Mouse (Mus musculus): Measurements from ENCODE around the gene Dlgap3. TPM values are rescaled to one million over a fixed set of nuclear protein-coding genes. Genes with fewer than 3 reads are reported as not detected.

Gene Dlgap3
- polyA plus RNA-seq, 1 experiment from 2014 or later = 0.70 TPM

- Histone ChIP-seq H3K4me2 (no peak overlapping the region), H3K4me1 (peaks cover 17% of the 10 kb centered on the region), H3K9me3 (replicated peaks) (no peaks in the 10 kb centered on the region), H3K9ac (no peak overlapping the region), H3K27me3 (no peaks in the 10 kb centered on the region), H3K27ac (no peak overlapping the region), H3K4me3 (replicated peaks) (no peak overlapping the region), H3K36me3 (peaks cover 28% of the 10 kb centered on the region)
- ATAC-seq (replicated peaks; ENCODE audit: low FRiP score) = peak; percentile 82
- 4% methylated on average over 5 of the region's 5 CpGs for WGBS
Measured at GRCm38 (mm10) chr4:127249701-127250349, 80.8 kb downstream of the Dlgap3 start.

- Histone ChIP-seq H3K4me3 (replicated peaks) (no peak overlapping the region), H3K9me3 (replicated peaks) (no peaks in the 10 kb centered on the region), H3K27ac (0 out of 2 replicates have a peak overlapping the region, but pooled peaks have one; percentile 14), H3K4me1 (peaks cover 11% of the 10 kb centered on the region), H3K27me3 (0 out of 2 replicates have a peak, but pooled peaks cover 7% of the 10 kb centered on the region), H3K9ac (no peak overlapping the region), H3K36me3 (peaks cover 22% of the 10 kb centered on the region), H3K4me2 (0 out of 2 replicates have a peak overlapping the region, but pooled peaks have one; percentile 7)
- no peak for ATAC-seq (replicated peaks; ENCODE audit: low FRiP score)
- WGBS = 56% methylated on average over 22 of the region's 22 CpGs
Measured at GRCm38 (mm10) chr4:127251963-127252585, 83.1 kb downstream of the Dlgap3 start.

- Histone ChIP-seq H3K4me1 (peaks cover 9% of the 10 kb centered on the region), H3K27me3 (0 out of 2 replicates have a peak, but pooled peaks cover 7% of the 10 kb centered on the region), H3K4me2 (no peak overlapping the region), H3K9me3 (replicated peaks) (no peaks in the 10 kb centered on the region), H3K36me3 (no peaks in the 10 kb centered on the region), H3K4me3 (replicated peaks) (no peak overlapping the region), H3K9ac (no peak overlapping the region), H3K27ac (no peak overlapping the region)
- ATAC-seq (replicated peaks; ENCODE audit: low FRiP score) = no peak
- whole genome bisulfite sequencing = 44% methylated on average over 5 of the region's 5 CpGs
Measured at GRCm38 (mm10) chr4:127256739-127257138, 87.7 kb downstream of the Dlgap3 start.

GRCm38 (mm10) chr4:127258186-127258897, 89.3 kb downstream of the Dlgap3 start:
- WGBS = 49% methylated on average over 12 of the region's 12 CpGs

GRCm38 (mm10) chr4:127261601-127262000, 92.6 kb downstream of the Dlgap3 start:
- Histone ChIP-seq H3K27ac (no peak overlapping the region), H3K36me3 (no peaks in the 10 kb centered on the region), H3K27me3 (no peaks in the 10 kb centered on the region), H3K9ac (no peak overlapping the region), H3K4me2 (no peak overlapping the region), H3K4me3 (replicated peaks) (no peak overlapping the region), H3K4me1 (0 out of 2 replicates have a peak, but pooled peaks cover 8% of the 10 kb centered on the region), H3K9me3 (replicated peaks) (no peaks in the 10 kb centered on the region)
- ATAC-seq (replicated peaks; ENCODE audit: low FRiP score) = no peak
- WGBS = 91% methylated on average over 14 of the region's 14 CpGs

More at GRCm38 (mm10) chr4:127258186-127258897, 89.3 kb downstream of the Dlgap3 start:
- Histone ChIP-seq H3K27me3 (0 out of 2 replicates have a peak, but pooled peaks cover 7% of the 10 kb centered on the region), H3K27ac (no peak overlapping the region), H3K4me1 (no peaks in the 10 kb centered on the region), H3K36me3 (no peaks in the 10 kb centered on the region), H3K4me3 (replicated peaks) (no peak overlapping the region), H3K4me2 (no peak overlapping the region), H3K9me3 (replicated peaks) (no peaks in the 10 kb centered on the region), H3K9ac (no peak overlapping the region)
- ATAC-seq (replicated peaks; ENCODE audit: low FRiP score) = no peak

GRCm38 (mm10) chr4:127263438-127264182, 94.6 kb downstream of the Dlgap3 start:
- no peaks in the 10 kb centered on the region for H3K36me3 ChIP-seq
- 0 out of 2 replicates have a peak, but pooled peaks cover 8% of the 10 kb centered on the region for H3K4me1 ChIP-seq
- no peak overlapping the region for H3K9ac ChIP-seq
- peak; percentile 56; the same call in 1 of the 2 replicates for ATAC-seq (replicated peaks; ENCODE audit: low FRiP score)
- peaks cover 12% of the 10 kb centered on the region for H3K27me3 ChIP-seq
- 60% methylated on average over 19 of the region's 19 CpGs for WGBS
- H3K4me2 ChIP-seq = no peak overlapping the region
- H3K27ac ChIP-seq = peak overlapping the region; percentile 57
- H3K4me3 ChIP-seq (replicated peaks) = no peak overlapping the region
- no peaks in the 10 kb centered on the region for H3K9me3 ChIP-seq (replicated peaks)

- Histone ChIP-seq H3K27ac (peak overlapping the region; percentile 45; the same call in 1 of the 2 replicates), H3K4me1 (0 out of 2 replicates have a peak, but pooled peaks cover 8% of the 10 kb centered on the region), H3K4me3 (replicated peaks) (no peak overlapping the region), H3K27me3 (peaks cover 13% of the 10 kb centered on the region), H3K4me2 (no peak overlapping the region), H3K9me3 (replicated peaks) (no peaks in the 10 kb centered on the region), H3K36me3 (no peaks in the 10 kb centered on the region), H3K9ac (no peak overlapping the region)
- no peak for ATAC-seq (replicated peaks; ENCODE audit: low FRiP score)
- 70% methylated on average over 5 of the region's 5 CpGs for WGBS
Measured at GRCm38 (mm10) chr4:127264183-127264554, 95.2 kb downstream of the Dlgap3 start.

- Histone ChIP-seq H3K9ac (no peak overlapping the region), H3K4me3 (replicated peaks) (no peak overlapping the region), H3K27ac (0 out of 2 replicates have a peak overlapping the region, but pooled peaks have one; percentile 0), H3K27me3 (no peaks in the 10 kb centered on the region), H3K4me1 (peaks cover 10% of the 10 kb centered on the region), H3K4me2 (no peak overlapping the region), H3K9me3 (replicated peaks) (no peaks in the 10 kb centered on the region), H3K36me3 (no peaks in the 10 kb centered on the region)
- WGBS = 27% methylated on average over 9 of the region's 9 CpGs
- 0 out of 2 replicates have a peak, but pooled peaks have one; percentile 29 for ATAC-seq (replicated peaks; ENCODE audit: low FRiP score)
Measured at GRCm38 (mm10) chr4:127278451-127279001, 109.5 kb downstream of the Dlgap3 start.

- Histone ChIP-seq H3K27ac (0 out of 2 replicates have a peak overlapping the region, but pooled peaks have one; percentile 0), H3K4me1 (peaks cover 10% of the 10 kb centered on the region), H3K36me3 (no peaks in the 10 kb centered on the region), H3K4me3 (replicated peaks) (no peak overlapping the region), H3K9me3 (replicated peaks) (no peaks in the 10 kb centered on the region), H3K9ac (no peak overlapping the region), H3K4me2 (no peak overlapping the region), H3K27me3 (no peaks in the 10 kb centered on the region)
- 74% methylated on average over 9 of the region's 9 CpGs for WGBS
- no peak for ATAC-seq (replicated peaks; ENCODE audit: low FRiP score)
Measured at GRCm38 (mm10) chr4:127279241-127279640, 110.2 kb downstream of the Dlgap3 start.

Data from kidney, embryonic 15.5 days (tissue).